Mouse (Mus musculus) CD8-positive naive resting alpha-beta T cell, adult 2 months (primary cell): ENCODE data around the gene Fndc3b.

Experiments
- DNase-seq, 2 experiments: peaks; one replicate each; pipeline ENCODE4 v3.0.0; 2022; ENCODE audit warnings: low read depth in 2 of 2, low spot score in 2 of 2

Gene Fndc3b

GRCm38 (mm10) chr3:27598437-27599382 lies 112.4 kb downstream of the Fndc3b start:
- DNase-seq, result no peak

DNA sequence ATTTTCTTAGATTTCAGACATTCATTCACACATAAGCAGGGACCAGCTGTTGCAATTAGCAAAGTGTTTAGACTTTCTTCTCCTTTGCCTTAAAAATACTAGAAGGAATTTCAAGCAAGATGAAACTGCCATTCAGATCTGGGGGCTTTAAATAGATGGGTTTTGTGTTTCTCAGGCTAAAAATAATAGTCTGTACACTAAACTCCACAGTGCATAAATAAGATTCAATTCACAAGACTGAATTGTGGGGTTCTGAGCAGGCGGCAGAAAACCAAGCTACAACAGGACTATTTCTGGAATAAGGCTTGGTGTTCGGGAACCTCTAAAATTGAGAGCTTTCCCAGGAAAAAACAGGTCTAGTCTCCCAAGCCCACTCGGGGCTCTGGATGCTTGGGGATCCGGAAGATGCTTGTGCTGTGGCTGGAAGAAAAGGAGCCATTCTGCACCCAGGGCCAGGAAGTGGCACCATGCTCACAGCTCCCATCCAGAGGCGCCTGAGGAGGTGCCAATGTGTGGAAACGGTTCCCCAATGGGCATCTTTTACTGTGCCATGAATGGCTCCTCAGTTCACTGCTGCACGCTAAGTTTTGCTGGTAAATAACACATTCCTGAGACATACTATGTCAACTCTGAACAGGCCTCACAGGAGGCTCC lies 117.5 kb downstream of the Fndc3b start:
- DNase-seq, result no peak

- no peak for DNase-seq
Measured at GRCm38 (mm10) chr3:27592728-27593484, 118.2 kb downstream of the Fndc3b start.

DNA sequence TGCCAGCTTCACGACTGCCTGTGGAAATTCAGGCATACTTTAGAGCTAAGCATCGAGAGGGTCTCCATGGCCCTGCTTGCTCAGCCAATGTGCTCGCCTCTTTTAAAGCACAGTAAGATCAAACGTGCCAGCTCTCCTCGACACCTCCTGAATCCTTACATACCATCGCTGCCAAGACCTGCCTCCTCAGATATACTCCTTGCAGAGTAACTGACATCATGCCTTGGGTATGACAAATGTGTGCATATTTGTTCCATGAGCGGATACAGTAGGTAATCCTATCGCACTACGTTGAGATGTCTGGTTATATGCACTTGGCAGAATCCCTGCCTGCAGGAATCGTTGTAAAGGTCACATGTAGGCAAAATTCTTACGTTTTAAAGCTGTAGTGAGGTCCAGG lies 120.3 kb downstream of the Fndc3b start:
- no peak for DNase-seq

- no peak for DNase-seq
Measured at GRCm38 (mm10) chr3:27589305-27589704, 121.8 kb downstream of the Fndc3b start.

GRCm38 (mm10) chr3:27588604-27589003 lies 122.5 kb downstream of the Fndc3b start:
- no peak for DNase-seq

GRCm38 (mm10) chr3:27584607-27585605 lies 126.2 kb downstream of the Fndc3b start:
- no peak for DNase-seq

- no peak for DNase-seq
Measured at GRCm38 (mm10) chr3:27581931-27582840, 128.9 kb downstream of the Fndc3b start.

GRCm38 (mm10) chr3:27580956-27581355 lies 130.2 kb downstream of the Fndc3b start:
- DNase-seq, result no peak

- no peak for DNase-seq
Measured at GRCm38 (mm10) chr3:27579894-27580613, 131.1 kb downstream of the Fndc3b start.

GRCm38 (mm10) chr3:27579229-27579628 lies 131.9 kb downstream of the Fndc3b start:
- no peak for DNase-seq

- no peak for DNase-seq
Measured at GRCm38 (mm10) chr3:27577349-27578025, 133.6 kb downstream of the Fndc3b start.

DNA sequence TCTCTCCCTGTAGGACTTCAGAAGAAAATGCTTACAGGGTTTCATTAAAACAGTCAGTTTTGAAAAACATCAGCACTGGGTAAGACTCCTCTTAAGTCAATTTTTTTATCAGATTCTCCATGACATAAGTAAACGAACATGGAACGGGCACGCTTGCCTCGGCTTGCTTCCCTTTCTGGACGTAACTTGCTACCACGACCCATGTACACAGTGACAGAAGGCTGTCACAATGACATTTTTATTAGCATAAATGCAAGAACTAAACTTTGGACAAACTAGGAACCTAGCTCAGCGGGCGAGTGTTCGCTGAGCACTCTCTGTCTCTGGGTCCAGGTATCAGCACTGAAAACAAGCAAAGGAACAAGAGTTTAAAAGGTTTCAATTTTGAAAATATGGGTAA lies 136.9 kb downstream of the Fndc3b start:
- no peak for DNase-seq

DNA sequence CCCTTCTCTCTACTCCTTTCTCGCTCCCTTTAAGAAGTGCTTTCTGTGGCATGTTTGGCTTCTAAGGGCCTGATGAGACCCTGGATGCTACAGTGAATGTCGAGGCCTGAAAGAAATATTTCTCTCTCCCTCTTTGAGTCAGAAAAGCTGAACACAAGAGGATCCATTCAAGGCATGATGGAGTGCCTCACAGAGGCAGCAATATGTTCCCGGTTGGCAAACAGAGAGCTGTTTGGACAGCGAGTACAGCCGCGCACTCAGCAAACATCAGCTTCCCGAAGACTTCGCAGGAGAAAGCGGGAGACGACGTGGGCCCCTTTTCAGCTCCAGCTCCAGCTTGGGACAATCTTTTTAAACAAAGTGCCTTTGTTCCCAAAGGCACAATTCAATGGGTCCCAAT lies 137.6 kb downstream of the Fndc3b start:
- no peak for DNase-seq

GRCm38 (mm10) chr3:27572305-27572704 lies 138.8 kb downstream of the Fndc3b start:
- no peak for DNase-seq

DNA sequence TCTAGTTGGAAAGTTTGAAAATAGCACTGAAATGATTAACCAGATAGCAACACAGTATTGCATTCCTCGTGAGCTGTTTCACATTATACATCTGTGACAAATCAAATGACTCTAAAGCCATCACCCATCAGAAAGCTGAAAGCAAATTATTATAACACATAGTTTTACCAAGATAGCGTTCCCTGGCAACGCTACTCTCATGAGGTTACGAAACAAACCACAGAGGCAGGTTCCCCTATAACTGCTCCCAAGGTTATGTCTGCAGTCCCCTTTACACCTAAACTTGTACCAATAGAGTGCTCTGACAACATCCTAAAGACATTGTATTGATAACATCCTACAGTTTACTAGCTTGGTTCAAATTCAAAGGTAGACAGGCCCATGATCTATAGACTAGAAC lies 145.8 kb downstream of the Fndc3b start:
- no peak for DNase-seq

DNA sequence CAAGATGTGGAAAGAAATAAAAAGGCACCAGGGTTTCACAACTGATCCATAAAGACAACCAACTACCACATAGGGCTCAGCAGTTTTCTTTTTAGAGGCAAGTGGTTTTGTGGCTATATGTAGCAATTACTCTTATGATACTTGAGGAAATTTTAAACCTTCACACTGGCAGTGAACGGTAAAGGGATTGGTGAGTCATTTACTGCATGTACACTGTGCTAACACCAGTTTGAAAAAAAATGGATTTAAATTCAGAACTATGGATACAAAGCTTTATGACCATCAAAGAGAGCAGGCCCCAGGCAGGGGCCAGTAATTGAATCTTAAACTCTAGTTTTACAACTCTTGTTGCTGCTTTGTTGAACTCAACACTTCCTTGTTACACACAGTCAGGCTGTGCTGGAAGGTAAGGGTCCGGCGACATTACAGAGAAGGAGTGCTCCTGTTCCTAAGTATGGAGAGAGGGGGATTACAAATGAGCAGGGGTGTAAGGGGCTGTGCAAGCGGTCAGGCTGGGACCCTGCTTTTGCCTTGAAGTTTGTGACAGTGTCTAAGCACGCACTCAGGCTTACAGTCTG lies 148.0 kb downstream of the Fndc3b start:
- no peak for DNase-seq

- no peak for DNase-seq
Measured at GRCm38 (mm10) chr3:27562476-27562875, 148.6 kb downstream of the Fndc3b start.
